11 mouse cellular contexts compared by ENCODE assay signal in the genomic region with DNA sequence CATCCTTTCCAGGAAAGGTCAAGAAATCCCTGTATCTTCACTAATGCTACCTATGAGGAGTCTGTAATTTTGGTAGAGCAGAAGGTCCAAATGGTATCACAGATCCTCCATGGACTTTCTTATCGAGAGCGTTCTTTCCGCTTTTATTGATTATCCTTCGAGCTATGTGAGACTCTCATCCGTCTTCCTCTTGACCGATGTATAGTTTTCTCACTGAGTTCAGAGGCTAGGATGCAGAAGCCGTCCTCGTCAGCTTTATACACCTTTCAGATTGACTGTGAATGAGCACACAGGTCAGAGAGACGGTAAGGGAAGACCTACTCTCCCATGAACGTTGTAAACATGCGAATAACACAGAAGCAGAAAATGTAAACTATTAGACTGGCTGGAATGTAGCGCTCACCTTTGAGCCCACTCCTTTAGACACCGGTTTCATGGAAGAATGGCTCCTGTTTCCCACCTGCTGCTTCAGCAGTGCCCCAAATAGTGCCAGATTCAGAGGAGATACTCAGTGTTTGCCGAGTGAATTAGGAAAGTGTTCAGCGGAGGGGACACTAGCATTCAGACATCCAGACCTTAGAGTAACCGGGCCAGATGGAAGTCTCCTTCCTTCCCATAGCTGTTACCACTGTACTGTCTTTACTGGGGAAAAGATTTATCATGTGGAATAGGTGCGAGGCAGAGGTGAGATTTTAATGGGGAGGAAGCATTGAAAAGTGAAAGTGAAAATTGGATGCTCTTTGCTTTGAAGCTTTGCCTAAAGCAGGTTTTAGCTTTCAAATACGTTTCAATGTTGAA. TPM values are rescaled to one million over a fixed set of nuclear protein-coding genes. Genes with fewer than 3 reads are reported as not detected.
A peak's percentile ranks its signal among the peaks of the same experiment; 100 is the strongest.
DNase-seq lines count a peak whose midpoint lies in the region; ATAC-seq and TF ChIP-seq lines count a peak whose summit lies in the region.
"Had no signal": no experiment of that assay in that cellular context is flagged by ENCODE, and none has a peak within 500 bp of the region (broad histone marks: within the 10 kb centered on the region; RNA-seq: fewer than 3 reads in every experiment).

No protein-coding gene starts in this region.

- TF ChIP-seq RAD21 in CH12.LX (IDR thresholded peaks at IDR 0.05; ENCODE audit: low read depth, low read length) = no peak

- H3K79me2 ChIP-seq in CH12.LX (replicated peaks; ENCODE audit: control insufficient read depth, extremely low read depth, insufficient read depth, poor library complexity, severe bottlenecking) = peaks cover 50% of the 10 kb centered on the region

- no peak overlapping the region for H3K9ac ChIP-seq in kidney, postnatal 0 days (ENCODE audit: low read depth, low read length)
- H3K9ac ChIP-seq in CH12.LX (ENCODE audit: insufficient read depth, low read depth) = peak overlapping the region; percentile 88
- H3K9ac ChIP-seq in hindbrain, embryonic 13.5 days = no peak overlapping the region
- H3K9ac ChIP-seq: neural tube, embryonic 12.5 days had no signal

- in situ Hi-C loops in CH12.LX (cut with MboI; ENCODE audit: low pct_ligation_motif_present, low pct_unique_long_range_greater_than_20kb, low sequenced_read_pairs) = loop anchor here (5.0 to 25.0 kb wide), 3 partner anchors 121 to 584 kb away; a partner anchor contains a TSS

- no peak for TF ChIP-seq POLR2A in CH12.LX (IDR thresholded peaks at IDR 0.05; ENCODE audit: low read depth, low read length)

- peak overlapping the region; percentile 31; the same call in 1 of the 2 replicates for H3K4me2 ChIP-seq in kidney, postnatal 0 days (ENCODE audit: low read length)
- peak overlapping the region; percentile 98 for H3K4me2 ChIP-seq in CH12.LX (ENCODE audit: insufficient read depth, low read depth, poor library complexity, severe bottlenecking)
- H3K4me2 ChIP-seq in hindbrain, embryonic 13.5 days = no peak overlapping the region
- H3K4me2 ChIP-seq: neural tube, embryonic 12.5 days had no signal

- H3K36me3 ChIP-seq in kidney, postnatal 0 days (ENCODE audit: insufficient read depth, low read length) = no peaks in the 10 kb centered on the region
- peaks cover 6 to 25% of the 10 kb centered on the region in 2 experiments for H3K36me3 ChIP-seq in CH12.LX (replicated peaks in 1 of 2; ENCODE audit: control insufficient read depth in 1 of 2, insufficient read depth in 1 of 2, low read length in 1 of 2)
- H3K36me3 ChIP-seq in hindbrain, embryonic 13.5 days = no peaks in the 10 kb centered on the region
- H3K36me3 ChIP-seq: neural tube, embryonic 12.5 days had no signal

- no peak overlapping the region for H3K4me3 ChIP-seq in kidney, postnatal 0 days (replicated peaks; ENCODE audit: low read depth, low read length)
- peak overlapping the region; percentile 53 to 71 (median 63) for H3K4me3 ChIP-seq in CH12.LX (replicated peaks in 1 of 3; ENCODE audit: low read depth in 2 of 3, low read length in 2 of 3, poor library complexity in 1 of 3)
- H3K4me3 ChIP-seq in brown adipose tissue, adult 24 weeks (ENCODE audit: insufficient read depth, low read depth, low read length) = peak overlapping the region; percentile 72
- H3K4me3 ChIP-seq in hindbrain, embryonic 13.5 days = no peak overlapping the region
- H3K4me3 ChIP-seq: neural tube, embryonic 12.5 days had no signal

- 77% methylated on average over 18 of the region's 18 CpGs for WGBS in kidney, postnatal 0 days
- whole genome bisulfite sequencing in hindbrain, embryonic 13.5 days = 82% methylated on average over 18 of the region's 18 CpGs

- TF ChIP-seq EP300 in CH12.LX (IDR thresholded peaks at IDR 0.05; ENCODE audit: low read length) = no peak; the same call in none of the 2 replicates

- ATAC-seq in kidney, postnatal 0 days (replicated peaks; ENCODE audit: low FRiP score, low read depth) = no peak
- ATAC-seq in megakaryocyte, adult 5-6 weeks (ENCODE audit: poor library complexity, severe bottlenecking) = peak; percentile 15; the same call in 1 of the 2 replicates
- no peak for ATAC-seq in hindbrain, embryonic 13.5 days (ENCODE audit: low FRiP score)

- no peak for DNase-seq in kidney, postnatal 0 days (ENCODE audit: low spot score)
- no peak for DNase-seq in kidney, postnatal 10 days
- no peak for DNase-seq in CH12.LX (ENCODE audit: extremely low read depth)
- no peak for DNase-seq in gastrocnemius, adult 8-10 months (ENCODE audit: low spot score in 2 of 2)
- DNase-seq: cerebellum, adult 11 months had no signal

- peaks cover 3% of the 10 kb centered on the region; the same call in 1 of the 2 replicates for H3K4me1 ChIP-seq in kidney, postnatal 0 days (replicated peaks; ENCODE audit: insufficient read depth, low read length)
- H3K4me1 ChIP-seq in CH12.LX (ENCODE audit: control insufficient read depth in 1 of 2, insufficient read depth in 2 of 2) = peaks cover 17 to 30% of the 10 kb centered on the region in 2 experiments
- H3K4me1 ChIP-seq in brown adipose tissue, adult 24 weeks (ENCODE audit: control insufficient read depth, insufficient read depth, insufficient read length, low read length) = peaks cover 13% of the 10 kb centered on the region
- peaks cover 4% of the 10 kb centered on the region; the same call in 1 of the 2 replicates for H3K4me1 ChIP-seq in hindbrain, embryonic 13.5 days (replicated peaks)

- dilution Hi-C loops in CH12.LX (cut with MboI; ENCODE audit: extremely low pct_ligation_motif_present, extremely low pct_unique_long_range_greater_than_20kb, low sequenced_read_pairs) = no loop called here

- no peaks in the 10 kb centered on the region for H3K9me3 ChIP-seq in kidney, postnatal 0 days (replicated peaks; ENCODE audit: low read length)
- no peaks in the 10 kb centered on the region for H3K9me3 ChIP-seq in CH12.LX (replicated peaks; ENCODE audit: low read length)
- no peaks in the 10 kb centered on the region for H3K9me3 ChIP-seq in hindbrain, embryonic 13.5 days
- H3K9me3 ChIP-seq: neural tube, embryonic 12.5 days had no signal

- no peak for TF ChIP-seq CTCF in kidney, postnatal 0 days (IDR thresholded peaks at IDR 0.05; ENCODE audit: low read depth)
- TF ChIP-seq CTCF in CH12.LX (conservative IDR thresholded peaks at IDR 0.05 in 1 of 2, IDR thresholded peaks at IDR 0.05 in 1 of 2; ENCODE audit: low read depth in 2 of 2, low read length in 2 of 2) = no peak

- no peak overlapping the region for H3K27ac ChIP-seq in kidney, postnatal 0 days
- H3K27ac ChIP-seq in CH12.LX (ENCODE audit: insufficient read depth, low read depth) = peak overlapping the region; percentile 85
- peak overlapping the region; percentile 95 for H3K27ac ChIP-seq in brown adipose tissue, adult 24 weeks (replicated peaks; ENCODE audit: low read depth, low read length)
- no peak overlapping the region for H3K27ac ChIP-seq in hindbrain, embryonic 13.5 days
- H3K27ac ChIP-seq: neural tube, embryonic 12.5 days had no signal

- no peaks in the 10 kb centered on the region; the same call in 1 of the 2 replicates for H3K27me3 ChIP-seq in kidney, postnatal 0 days (ENCODE audit: insufficient read depth, low read length)
- H3K27me3 ChIP-seq in CH12.LX (replicated peaks) = no peaks in the 10 kb centered on the region
- peaks cover 5% of the 10 kb centered on the region; the same call in 1 of the 2 replicates for H3K27me3 ChIP-seq in hindbrain, embryonic 13.5 days
- H3K27me3 ChIP-seq: neural tube, embryonic 12.5 days had no signal

RNA-seq across cellular contexts. Expression of a gene that starts 4.2 kb away (rescaled TPM):
- 0.18 and 0.33 TPM in 2 replicates for polyA plus RNA-seq in kidney, postnatal 0 days (2015; fragmentation: Nextera tagmentation; extraction: Ambion mirVana)
- total RNA-seq in CH12.LX (2012; rRNA removed) (4.7 and 6.7 TPM in 2 replicates), CH12.LX (2014; rRNA removed) (7.4 and 8.6 TPM in 2 replicates)
- polyA plus RNA-seq in CH12.LX (2012; ENCODE audit: insufficient read length, low read depth) = 14.7 and 15.9 TPM in 2 replicates
- 52.6 and 58.2 TPM in 2 replicates for polyA plus RNA-seq in brown adipose tissue, adult 24 weeks (2012; ENCODE audit: insufficient read depth, insufficient read length, missing spikeins)
- total RNA-seq in megakaryocyte, adult 5-6 weeks (2015) = 4.1 and 5.6 TPM in 2 replicates
- 2.6 and 2.9 TPM in 2 replicates for total RNA-seq in megakaryocyte, adult 5-6 weeks (2017)
- 0.38 and 0.40 TPM in 2 replicates for polyA plus RNA-seq in hindbrain, embryonic 13.5 days (2015; fragmentation: Nextera tagmentation; extraction: Ambion mirVana)
- 1 to 10 TPM in 1 of 4 experiments, under 1 TPM in 3; 0.65 to 1.1 (median 0.76) TPM for total RNA-seq in gastrocnemius, adult 8-10 months (2022)
- polyA plus RNA-seq: limb, embryonic 11.5 days had no signal

RNA-seq across cellular contexts. Expression of a gene that starts 4.3 kb away (rescaled TPM):
- 76.3 and 84.4 TPM in 2 replicates for polyA plus RNA-seq in kidney, postnatal 0 days (2015; fragmentation: Nextera tagmentation; extraction: Ambion mirVana)
- total RNA-seq in CH12.LX (2012; rRNA removed) (27.7 and 31.3 TPM in 2 replicates), CH12.LX (2014; rRNA removed) (27.9 and 33.0 TPM in 2 replicates)
- 38.3 and 40.6 TPM in 2 replicates for polyA plus RNA-seq in CH12.LX (2012; ENCODE audit: insufficient read length, low read depth)
- polyA plus RNA-seq in brown adipose tissue, adult 24 weeks (2012; ENCODE audit: insufficient read depth, insufficient read length, missing spikeins) = 118 and 119 TPM in 2 replicates
- 66.4 and 70.8 TPM in 2 replicates for total RNA-seq in megakaryocyte, adult 5-6 weeks (2015)
- total RNA-seq in megakaryocyte, adult 5-6 weeks (2017) = 50.8 and 57.1 TPM in 2 replicates
- polyA plus RNA-seq in hindbrain, embryonic 13.5 days (2015; fragmentation: Nextera tagmentation; extraction: Ambion mirVana) = 87.9 and 92.1 TPM in 2 replicates
- 10 to 100 TPM; 14.3 to 19.8 (median 17.8) TPM for total RNA-seq in gastrocnemius, adult 8-10 months (2022)

RNA-seq across cellular contexts. Expression of a gene that starts 37.0 kb away (rescaled TPM):
- polyA plus RNA-seq in kidney, postnatal 0 days (2015; fragmentation: Nextera tagmentation; extraction: Ambion mirVana) = 0.33 TPM in 2 replicates
- total RNA-seq in CH12.LX (2012; rRNA removed) = not detected in 2 replicates
- total RNA-seq in CH12.LX (2014; rRNA removed) = not detected in 2 replicates
- not detected in 2 replicates for polyA plus RNA-seq in CH12.LX (2012; ENCODE audit: insufficient read length, low read depth)
- polyA plus RNA-seq in brown adipose tissue, adult 24 weeks (2012; ENCODE audit: insufficient read depth, insufficient read length, missing spikeins) = not detected in 2 replicates
- not detected in 2 replicates for total RNA-seq in megakaryocyte, adult 5-6 weeks (2015)
- total RNA-seq in megakaryocyte, adult 5-6 weeks (2017) = not detected in 2 replicates
- 1.7 and 2.3 TPM in 2 replicates for polyA plus RNA-seq in hindbrain, embryonic 13.5 days (2015; fragmentation: Nextera tagmentation; extraction: Ambion mirVana)
- not detected for total RNA-seq in gastrocnemius, adult 8-10 months (2022)
- polyA plus RNA-seq: limb, embryonic 11.5 days had no signal

RNA-seq across cellular contexts. Expression of a gene that starts 39.2 kb away (rescaled TPM):
- polyA plus RNA-seq in kidney, postnatal 0 days (2015; fragmentation: Nextera tagmentation; extraction: Ambion mirVana) = not detected in 2 replicates
- total RNA-seq in CH12.LX (2012; rRNA removed) = 1.6 and 1.7 TPM in 2 replicates
- 1.4 and 2.4 TPM in 2 replicates for total RNA-seq in CH12.LX (2014; rRNA removed)
- polyA plus RNA-seq in CH12.LX (2012; ENCODE audit: insufficient read length, low read depth) = 4.6 and 5.5 TPM in 2 replicates
- not detected in 2 replicates for polyA plus RNA-seq in brown adipose tissue, adult 24 weeks (2012; ENCODE audit: insufficient read depth, insufficient read length, missing spikeins)
- 0.75 TPM in 1 of 2 replicates, not detected in the other for total RNA-seq in megakaryocyte, adult 5-6 weeks (2015)
- total RNA-seq in megakaryocyte, adult 5-6 weeks (2017) = 0.44 and 1.8 TPM in 2 replicates
- polyA plus RNA-seq in hindbrain, embryonic 13.5 days (2015; fragmentation: Nextera tagmentation; extraction: Ambion mirVana) = not detected in 2 replicates
- total RNA-seq in gastrocnemius, adult 8-10 months (2022) = not detected
- polyA plus RNA-seq: forebrain, embryonic 11.5 days; limb, embryonic 11.5 days; neural tube, embryonic 12.5 days had no signal

RNA-seq across cellular contexts. Expression of a gene that starts 46.3 kb away (rescaled TPM):
- polyA plus RNA-seq in kidney, postnatal 0 days (2015; fragmentation: Nextera tagmentation; extraction: Ambion mirVana) = 8.9 and 11.2 TPM in 2 replicates
- total RNA-seq in CH12.LX (2012; rRNA removed) (8.0 and 11.2 TPM in 2 replicates), CH12.LX (2014; rRNA removed) (8.5 and 9.8 TPM in 2 replicates)
- polyA plus RNA-seq in CH12.LX (2012; ENCODE audit: insufficient read length, low read depth) = 5.1 and 5.7 TPM in 2 replicates
- 8.0 and 8.2 TPM in 2 replicates for polyA plus RNA-seq in brown adipose tissue, adult 24 weeks (2012; ENCODE audit: insufficient read depth, insufficient read length, missing spikeins)
- not detected in 2 replicates for total RNA-seq in megakaryocyte, adult 5-6 weeks (2015)
- total RNA-seq in megakaryocyte, adult 5-6 weeks (2017) = 0.81 TPM in 1 of 2 replicates, not detected in the other
- 2.9 and 3.8 TPM in 2 replicates for polyA plus RNA-seq in hindbrain, embryonic 13.5 days (2015; fragmentation: Nextera tagmentation; extraction: Ambion mirVana)
- not detected for total RNA-seq in gastrocnemius, adult 8-10 months (2022)

Comparison
In these comparisons a context has a peak if more than half of its experiments do, and no peak if none do; other contexts are left out.
1. H3K27ac ChIP-seq: peak in CH12.LX (single experiment) and brown adipose tissue, adult 24 weeks (single experiment); none in kidney, postnatal 0 days (single experiment) and hindbrain, embryonic 13.5 days (single experiment).
2. H3K4me3 ChIP-seq: peak in CH12.LX (3 of 3) and brown adipose tissue, adult 24 weeks (single experiment); none in kidney, postnatal 0 days (single experiment) and hindbrain, embryonic 13.5 days (single experiment).
3. RNA of a gene that starts 4.2 kb away (polyA plus RNA-seq): 52.6 to 58.2 TPM in brown adipose tissue, adult 24 weeks and 14.7 to 15.9 TPM in CH12.LX; 0.38 to 0.40 TPM in hindbrain, embryonic 13.5 days and 0.18 to 0.33 TPM in kidney, postnatal 0 days; every median in the first group is over 10 times any median in the second.